Mouse (Mus musculus) cerebellum, postnatal 14 days (tissue): ENCODE measurements around the gene Arhgap17.
A peak's percentile ranks its signal among the peaks of the same experiment; 100 is the strongest.

Experiments used
- DNase-seq, 2 experiments: peaks; one replicate each; pipeline ENCODE4 v3.0.0; 2021; ENCODE audit warnings: mixed read lengths in 2 of 2

Arhgap17 gene

DNA sequence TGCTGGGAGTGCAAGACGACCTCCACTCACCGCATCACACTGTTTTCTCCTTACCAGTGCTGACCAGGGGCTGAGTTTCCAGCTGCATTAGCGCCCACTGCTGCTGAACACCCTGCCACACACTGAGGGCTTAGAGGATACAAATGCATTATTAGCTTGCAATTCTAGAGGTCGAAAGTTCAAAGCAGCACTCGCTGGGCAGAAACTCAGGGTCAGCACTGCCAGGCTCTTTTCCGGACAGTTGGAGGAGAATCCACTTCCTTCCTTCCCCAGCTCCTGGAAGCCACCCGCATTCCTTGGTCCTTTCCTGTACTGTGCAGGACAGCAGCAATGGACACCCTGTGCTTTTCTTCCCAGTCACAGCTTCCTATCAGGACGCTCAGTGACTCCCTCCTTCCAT, 31.4 kb downstream of the Arhgap17 start:
- no peak for DNase-seq

DNA sequence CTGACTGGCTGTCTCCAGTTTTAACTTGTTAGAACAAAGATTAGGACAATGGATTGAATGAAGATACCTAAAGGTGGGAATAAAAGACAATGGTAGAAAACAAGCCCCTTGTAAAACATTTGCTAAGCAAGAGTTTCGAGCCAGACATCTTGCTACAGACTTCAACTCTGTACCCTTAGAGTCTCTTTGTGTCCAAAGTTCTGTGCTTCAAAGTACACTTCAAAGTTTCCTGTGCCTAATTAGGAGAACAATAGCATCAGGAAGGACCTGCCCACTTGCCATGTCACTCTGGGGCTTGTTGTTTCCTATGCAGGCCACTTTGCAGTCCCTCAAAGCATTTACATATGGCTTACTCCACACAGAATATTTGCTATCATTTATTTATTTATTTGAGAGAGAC, 33.4 kb downstream of the Arhgap17 start:
- DNase-seq = no peak

DNA sequence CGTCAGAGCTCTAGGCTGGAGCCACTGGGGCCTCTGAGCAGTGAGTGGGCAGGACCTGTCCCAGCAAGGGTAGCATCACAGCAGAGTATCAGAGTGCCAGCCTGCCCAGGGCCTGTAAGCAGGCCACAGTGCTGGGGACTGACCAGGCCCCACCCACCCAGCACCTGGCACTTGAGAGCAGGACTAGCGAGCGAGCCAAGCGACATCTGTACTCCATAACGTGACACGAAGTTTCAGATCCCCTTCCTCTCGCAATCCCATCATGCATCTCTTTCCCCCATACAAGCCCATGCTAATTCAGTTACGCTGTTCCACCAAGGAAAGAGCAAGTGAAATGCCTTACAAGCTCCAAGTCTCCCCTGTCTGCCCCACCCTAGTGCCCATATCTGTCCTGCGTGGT, 39.2 kb downstream of the Arhgap17 start:
- no peak for DNase-seq

DNA sequence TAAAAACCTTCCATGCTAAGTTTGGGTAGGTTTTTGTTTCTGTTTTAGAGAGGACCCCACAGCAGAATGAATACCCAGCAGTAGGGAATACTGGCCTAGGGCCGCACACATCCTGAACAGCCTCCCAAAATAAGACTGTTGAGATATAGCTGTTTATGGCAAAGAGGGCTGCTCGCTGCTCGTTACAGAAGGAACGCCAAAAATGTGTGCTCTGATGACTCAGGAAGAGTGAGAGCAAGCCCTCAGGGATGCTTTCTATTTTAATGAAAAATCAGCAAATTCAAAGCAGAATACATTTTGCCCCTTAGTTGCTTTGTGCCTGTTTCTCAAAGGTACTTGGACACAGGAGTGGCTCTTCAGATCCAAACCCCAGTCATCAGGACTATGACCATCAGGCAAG, 41.8 kb downstream of the Arhgap17 start:
- DNase-seq = no peak

DNA sequence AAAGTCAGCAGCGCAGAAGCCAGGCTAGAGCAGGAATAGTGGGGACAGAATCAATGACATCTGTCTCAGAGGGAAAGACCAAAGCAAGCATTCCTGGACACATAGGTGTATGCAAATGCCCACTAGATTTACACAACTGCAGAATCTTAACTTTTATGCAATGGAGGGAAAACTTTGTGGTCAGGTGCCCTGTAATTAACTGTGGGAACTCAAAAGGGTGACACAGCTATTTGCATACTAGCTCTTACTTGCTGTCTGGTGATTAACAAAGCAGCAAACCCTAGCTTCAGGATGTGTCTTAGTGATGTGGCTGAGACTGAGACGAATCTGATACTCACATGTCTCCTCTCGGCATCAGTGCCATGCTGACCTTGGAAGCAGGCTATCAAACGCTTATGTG, 42.8 kb downstream of the Arhgap17 start:
- DNase-seq = no peak

DNA sequence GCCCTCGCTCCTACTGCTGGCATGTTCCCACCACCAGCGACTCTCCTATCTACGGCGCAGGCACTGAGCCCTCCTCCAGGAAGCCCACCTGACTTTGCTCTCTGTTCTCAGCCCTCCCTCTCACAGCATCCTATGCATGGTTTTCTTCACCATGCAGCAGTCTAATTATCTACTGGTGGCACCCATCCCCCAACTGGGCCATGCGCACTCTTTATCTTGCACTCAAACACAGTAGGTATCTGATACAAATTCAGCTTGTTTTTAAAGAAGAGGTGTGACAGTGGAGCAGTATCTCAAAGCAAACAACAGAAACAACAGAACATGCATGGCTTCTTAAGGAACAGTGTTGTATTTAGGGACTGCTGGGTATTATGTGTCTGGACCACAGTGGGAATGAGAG, 43.7 kb downstream of the Arhgap17 start:
- DNase-seq = no peak

DNA sequence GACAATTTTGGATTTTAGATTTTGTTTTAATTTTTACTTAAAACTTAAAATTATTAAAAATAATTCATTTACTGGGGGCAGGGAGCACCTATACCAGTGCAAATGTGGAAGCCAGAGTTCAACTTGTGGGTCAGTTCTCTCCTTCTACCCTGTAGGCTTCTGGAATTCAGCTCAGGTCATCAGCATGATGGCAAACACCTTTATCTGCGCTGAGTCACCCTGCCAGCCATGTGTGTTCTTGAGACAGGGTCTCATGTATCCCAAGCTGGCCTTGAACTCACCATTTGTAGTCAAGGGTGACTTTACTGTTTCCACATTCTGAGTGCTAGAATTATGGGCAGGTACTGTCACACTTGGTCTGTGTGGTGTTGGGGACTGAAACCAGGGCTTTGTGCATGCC, 45.6 kb downstream of the Arhgap17 start:
- no peak for DNase-seq

DNA sequence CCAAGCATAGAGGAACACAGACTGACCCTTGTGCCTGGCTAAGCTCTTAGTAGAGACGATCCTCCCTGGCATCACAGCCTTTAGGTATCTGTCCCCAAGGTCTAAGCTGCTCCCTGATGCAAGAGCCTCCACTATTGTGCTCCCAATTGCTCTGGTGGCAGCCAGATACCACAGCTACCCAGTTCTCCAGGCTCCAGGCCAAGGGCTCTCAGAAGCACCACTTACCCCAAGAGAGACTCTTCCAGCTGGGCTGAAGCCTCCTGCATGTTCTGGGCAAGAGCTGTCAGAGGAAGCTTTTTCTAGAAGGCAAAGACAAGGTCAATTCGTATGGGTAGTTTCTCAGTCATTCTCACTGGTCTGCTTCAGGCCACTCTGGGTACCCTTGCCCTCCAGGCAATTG, 46.3 kb downstream of the Arhgap17 start:
- DNase-seq = no peak

DNA sequence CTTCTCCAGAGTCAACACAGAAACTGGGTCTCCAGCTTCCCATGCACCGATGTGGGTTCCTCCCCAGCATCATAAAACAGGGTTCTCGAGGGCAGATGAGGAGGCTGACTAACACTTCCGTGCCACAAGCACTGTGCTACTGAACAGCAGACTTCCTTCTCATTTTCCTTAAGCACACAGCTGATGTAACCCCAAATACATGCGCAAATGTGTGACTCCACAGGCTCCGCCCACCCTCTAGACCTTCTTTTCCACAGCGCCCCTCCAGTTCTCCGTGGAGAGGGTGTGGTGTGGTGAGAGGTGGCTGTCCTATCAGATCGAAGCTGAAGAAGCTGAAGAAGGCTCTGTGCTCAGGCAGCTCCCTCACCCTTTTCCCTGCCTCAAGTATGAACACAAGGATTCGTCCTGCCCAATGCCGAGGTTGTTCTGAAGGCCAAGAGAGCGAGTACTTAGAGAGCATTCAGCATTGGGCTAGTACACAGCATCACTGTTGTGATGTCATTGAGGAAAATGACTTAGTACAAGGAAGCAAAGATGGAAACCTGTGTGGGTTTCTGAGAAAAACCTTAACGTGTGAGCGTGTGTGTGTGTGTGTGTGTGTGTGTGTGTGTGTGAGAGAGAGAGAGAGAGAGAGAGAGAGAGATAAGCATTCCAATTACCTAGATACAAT, 47.1 kb downstream of the Arhgap17 start:
- DNase-seq = no peak

DNA sequence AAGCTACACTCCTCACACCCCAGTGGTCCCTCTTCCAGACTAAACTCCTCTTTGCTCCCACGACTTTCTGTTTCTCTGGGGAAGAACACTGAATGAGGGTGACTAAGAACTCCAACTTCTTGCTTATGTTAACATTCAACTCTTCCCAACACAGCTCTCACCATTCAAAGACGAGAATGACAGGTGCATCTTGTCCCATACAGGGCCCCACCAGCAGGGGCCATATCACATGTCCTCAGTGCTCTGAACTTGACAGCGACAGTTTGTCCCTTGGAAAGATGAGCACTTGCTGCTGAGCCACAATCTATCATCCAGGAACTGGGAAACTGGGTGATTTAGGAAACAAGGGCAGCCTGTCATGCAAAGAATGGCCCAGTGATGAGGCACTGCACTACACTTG, 57.0 kb downstream of the Arhgap17 start:
- DNase-seq = no peak

DNA sequence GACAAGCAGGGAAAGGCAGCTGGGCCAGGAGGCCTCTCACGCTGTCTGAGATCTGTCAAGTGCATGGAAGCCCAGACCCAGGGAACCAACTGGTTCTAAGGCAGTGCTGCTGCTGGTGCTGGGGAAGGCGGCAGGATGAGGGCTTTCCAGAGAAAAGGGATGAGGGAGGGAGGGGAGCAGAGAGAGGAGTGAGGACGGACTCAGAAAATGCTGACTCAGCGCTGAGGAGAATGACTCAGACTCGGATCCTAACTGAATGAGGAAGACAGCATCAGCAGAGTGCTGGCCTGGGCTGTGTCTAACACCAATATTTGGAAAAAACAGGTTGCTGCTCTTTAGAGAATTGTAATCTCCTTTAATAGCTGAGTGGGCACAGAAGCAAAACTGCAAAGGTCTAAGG, 57.9 kb downstream of the Arhgap17 start:
- DNase-seq = no peak

DNA sequence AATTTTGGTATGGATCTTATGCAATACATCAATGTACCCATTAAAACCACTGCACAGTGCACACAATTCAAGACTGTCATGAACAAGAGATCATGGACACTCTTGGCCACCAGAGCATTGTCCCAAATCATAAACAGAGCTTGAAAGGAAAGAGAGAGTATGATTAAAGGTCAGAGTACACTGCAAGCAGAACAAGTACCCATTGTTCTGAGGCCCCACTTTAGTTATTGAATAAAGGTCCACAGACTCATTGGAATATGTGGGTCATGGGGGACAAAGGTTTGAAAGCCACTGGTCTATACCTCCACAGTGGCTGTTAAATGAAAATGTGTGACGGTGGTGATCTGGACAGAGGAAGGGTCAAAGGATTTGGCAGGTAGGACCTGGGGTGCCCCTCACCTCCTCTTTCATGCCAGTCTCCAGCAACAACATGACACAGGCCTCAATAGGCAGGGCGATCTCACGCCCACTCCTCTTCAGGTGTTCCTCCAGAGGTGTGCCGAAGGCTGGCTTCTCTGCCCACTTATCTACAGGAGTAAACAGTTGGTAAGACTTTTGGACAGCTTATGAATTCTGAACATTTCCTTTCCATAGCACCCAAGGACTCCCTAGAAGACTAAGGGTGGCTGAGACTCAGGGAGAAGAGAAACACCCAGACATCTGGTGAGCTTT, 61.7 kb downstream of the Arhgap17 start:
- DNase-seq = no peak

DNA sequence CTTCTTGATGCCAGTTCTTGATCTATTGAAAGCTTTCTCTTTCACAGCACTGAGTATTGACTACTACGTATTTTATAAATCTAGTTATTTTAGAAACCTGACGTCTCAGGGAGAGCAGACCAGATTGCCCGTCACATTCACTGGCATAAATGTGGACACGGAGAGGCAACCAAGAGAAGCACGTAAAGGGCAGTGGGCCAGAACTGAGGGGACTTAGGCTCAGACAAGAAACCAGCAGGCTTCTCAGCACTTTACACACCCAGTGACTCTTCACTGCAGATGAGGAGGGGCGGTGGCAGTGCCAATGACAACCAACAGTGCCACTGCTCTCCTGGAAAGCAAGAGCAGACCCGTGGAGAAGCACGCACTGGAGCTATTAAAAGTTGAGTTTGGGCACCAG, 62.5 kb downstream of the Arhgap17 start:
- DNase-seq = peak; percentile 60 to 65

DNA sequence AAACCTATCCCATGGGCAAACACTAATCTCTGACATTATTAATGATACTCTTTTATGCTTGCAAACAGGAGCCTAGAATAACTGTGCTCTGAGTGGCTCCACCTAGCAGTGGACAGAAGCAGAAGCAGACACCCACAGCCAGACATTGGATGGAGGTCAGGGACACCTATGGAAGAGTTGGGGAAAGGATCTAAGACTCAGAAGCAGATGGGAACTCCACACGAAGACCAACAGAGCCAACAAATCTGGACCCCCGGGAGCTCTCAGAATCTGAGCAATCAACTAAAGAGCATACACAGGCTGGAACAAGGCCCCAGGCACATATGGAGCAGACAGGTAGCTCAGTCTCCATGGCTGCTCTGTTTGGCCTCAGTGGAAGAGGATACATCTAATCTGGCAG, 64.3 kb downstream of the Arhgap17 start:
- peak; percentile 80 to 89 for DNase-seq

DNA sequence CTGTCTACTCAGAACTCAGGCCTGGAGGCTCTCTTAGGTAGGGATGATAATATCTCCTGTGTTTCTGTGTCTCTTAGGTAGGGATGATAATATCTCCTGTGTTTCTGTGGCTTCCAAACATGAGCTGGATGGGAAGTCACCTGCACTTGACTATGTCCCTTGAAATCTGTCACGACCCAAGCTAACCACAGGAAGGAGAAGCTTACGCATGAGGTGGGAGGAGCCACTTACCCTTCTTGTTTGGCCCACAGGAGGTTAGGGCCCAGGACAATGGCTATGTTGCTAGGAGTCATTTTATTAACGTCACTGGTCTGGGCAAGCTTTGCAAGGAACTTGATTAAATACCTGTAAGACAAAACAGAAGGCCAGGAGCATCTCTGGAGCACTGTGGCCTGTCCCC, 69.5 kb downstream of the Arhgap17 start:
- no peak for DNase-seq

DNA sequence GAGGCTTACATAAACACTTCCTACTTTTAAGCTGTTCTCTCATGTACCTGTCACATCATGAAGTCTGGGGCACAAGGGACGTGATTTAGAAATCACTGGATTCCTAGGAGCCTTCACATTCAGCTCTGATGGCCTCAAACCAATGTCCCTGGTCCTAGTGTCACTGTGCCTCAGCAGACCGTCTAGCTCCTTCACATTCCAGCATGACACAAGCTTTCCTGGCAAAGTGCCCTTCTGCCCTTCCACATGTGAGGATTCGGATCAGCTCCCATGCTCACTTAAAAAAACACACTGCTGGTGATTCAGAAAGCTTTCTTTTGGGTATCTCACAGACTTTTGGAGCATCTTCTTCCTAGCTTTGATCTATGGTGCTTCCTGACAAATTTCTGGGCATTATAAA, 71.5 kb downstream of the Arhgap17 start:
- DNase-seq = peak; percentile 55 to 58

DNA sequence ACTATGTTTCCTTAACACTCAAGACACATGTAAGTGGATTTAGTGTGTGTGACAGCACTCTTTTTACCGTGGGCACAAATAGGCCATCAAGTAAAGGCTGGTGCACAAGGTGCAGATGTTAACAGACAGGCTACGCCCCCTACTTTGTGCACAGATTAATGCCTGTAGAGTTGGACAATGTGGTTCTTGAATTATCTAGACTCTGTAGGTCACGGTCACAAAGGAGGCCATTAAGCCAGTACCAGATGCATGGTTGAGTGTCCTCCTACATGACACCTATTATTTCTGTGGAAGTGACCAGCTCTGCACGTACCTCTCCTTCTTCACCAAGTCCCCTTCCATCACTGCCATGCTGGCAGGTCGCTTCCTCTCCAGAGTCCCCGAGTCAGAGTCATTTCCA, 73.6 kb downstream of the Arhgap17 start:
- no peak for DNase-seq

DNA sequence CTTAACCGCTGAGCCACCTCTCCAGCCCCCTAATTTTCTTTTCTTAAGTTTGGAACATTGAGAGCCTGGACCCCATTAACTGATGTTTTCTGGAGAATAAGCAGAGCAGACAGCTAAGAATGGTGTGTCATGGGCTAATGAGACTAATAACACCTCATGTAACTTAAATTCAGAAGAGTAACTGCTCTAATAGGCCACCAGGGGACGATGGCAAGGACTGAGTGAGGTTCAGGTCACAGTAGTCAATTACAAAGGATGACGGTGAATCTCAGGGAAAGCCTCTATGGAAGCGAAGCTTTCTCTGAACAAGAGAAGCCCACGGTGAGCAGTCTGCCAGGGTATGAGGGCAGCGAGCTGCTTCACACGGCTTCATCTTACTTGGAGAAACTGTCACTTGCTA, 74.3 kb downstream of the Arhgap17 start:
- DNase-seq = no peak

DNA sequence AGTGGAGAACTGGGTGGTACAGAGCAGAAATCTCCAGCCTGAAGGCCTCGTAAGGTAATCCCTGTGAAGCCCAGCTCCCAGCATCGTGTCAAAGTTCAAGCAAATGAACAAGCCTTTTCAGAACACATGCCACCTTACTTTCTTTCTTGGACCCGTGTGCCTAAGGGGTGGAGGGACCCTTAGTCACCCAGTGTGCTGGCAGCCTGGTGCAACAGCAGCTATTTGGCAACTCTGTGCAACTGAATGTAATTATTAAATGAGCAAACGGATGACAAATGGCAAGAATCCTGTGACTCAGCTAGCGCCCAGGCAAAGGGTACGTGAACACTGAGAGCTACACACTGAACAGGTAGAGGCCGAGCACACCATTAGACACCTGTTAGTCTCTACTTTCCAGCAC, 75.8 kb downstream of the Arhgap17 start:
- no peak for DNase-seq

DNA sequence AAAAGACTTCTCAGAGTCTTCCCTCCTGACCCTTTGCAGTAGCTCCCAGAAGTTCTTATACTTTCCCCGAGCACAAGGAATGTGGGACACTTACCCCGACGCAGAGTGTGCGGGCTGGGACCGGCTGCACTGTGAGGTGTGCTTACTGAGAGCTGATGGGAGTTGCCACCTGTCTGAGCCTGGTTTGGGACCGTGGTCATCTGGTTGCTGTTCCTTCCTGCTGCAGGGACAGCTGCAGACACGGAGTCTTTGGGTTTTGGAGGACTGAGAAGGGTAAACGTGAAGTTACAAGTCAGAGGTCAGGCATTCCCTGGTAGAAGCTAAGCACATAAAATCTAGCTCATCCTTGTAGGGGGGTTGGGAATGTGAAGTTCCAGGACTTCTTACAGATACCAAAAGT, 77.8 kb downstream of the Arhgap17 start:
- no peak for DNase-seq

DNA sequence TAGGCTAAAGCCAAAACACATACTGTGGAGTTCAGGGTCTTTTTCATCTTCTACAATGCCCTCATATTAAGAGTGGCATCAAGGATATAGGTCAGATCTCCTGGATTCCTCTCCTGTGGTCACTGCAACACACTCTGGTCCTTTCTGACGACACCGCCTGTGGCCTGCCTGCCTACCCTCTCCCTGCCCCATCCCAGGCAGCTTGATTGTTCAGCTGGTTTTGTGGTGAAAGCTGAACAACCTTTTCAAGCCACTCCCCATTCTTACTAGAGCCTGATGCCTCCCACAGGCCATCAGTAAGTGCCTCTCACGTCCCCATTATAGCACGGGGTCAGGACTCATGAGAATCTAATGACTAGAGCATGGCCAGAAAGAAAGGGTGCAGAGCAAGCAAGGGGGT, 80.5 kb downstream of the Arhgap17 start:
- no peak for DNase-seq

DNA sequence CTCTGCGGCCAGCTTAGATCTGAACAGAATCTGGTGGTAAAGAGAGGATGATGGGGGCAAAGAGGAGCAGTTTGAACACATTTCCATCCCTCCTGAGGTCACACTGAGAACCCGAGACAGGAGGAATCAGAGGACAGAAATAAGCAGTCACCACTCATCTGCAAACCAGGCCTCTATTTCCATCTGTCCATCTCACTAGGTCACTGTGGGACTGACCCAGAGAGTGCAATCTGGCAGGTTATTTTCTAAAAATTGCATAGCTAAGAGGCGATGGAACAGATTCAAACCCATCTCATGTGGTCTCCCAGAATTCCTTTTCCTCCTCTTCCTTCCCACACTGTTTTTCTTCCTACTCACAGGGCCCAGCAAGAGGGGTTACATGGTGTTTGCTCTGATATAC, 81.8 kb downstream of the Arhgap17 start:
- peak in 1 of 2 experiments; percentile 41 for DNase-seq

DNA sequence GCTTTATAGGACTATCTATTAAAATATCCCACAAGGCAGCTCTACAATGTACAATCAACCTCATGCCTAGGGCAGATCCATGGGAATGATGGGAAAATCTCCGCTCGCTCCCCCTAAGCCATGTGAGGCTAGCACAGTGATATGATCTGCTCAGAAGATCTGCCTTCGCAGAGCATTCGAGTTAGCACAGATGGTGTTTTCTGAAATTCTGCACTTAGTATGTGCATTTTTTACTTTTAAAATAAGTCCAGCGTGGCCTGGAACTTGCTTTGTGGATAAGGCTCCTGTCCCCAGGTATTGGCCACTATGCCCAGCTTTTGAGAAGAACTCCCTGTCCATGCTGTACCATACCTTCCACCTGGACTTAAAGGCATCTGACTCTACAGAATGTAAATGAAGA, 83.8 kb downstream of the Arhgap17 start:
- no peak for DNase-seq

DNA sequence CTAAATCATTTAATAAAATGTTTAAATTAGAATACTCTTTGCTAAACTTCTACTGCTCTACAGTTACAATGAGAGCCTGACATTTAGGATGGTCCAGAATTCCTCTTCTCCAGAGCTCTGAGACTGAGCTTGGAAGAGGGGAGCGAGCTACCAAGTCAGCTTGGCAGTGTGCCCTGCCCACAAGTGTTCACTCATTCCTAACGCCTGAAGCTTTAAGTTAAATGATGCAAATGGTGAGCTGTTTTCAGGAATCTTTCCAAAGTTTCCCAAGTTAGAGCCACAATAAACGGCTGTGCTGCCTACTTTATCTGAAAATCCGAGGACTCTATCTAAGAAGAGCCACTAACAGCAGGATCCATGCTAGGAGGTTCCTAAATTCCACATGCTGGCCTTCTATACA, 85.9 kb downstream of the Arhgap17 start:
- no peak for DNase-seq

DNA sequence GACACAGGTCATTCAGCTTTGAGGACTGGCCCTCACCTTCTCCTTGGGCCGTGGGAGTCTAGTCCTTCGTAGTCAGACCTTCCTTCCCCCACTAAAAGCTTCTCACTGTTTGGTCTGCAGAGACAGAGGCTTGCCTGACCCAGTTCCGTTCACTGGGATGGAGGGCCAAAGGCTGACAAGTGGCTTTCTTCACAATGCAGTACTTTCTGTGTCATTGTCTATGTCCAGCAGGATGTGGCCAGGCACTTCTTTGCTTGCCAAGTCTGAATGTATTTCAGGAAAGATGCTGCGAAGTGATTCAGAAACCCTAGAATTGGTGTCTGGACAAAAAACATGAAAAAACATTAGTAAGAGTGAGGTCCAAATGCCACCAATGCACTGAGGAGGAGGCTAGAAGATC, 89.9 kb downstream of the Arhgap17 start:
- DNase-seq = no peak
